Mouse (Mus musculus) liver, embryonic 11.5 days (tissue): ENCODE measurements around the gene Best1. TPM values are rescaled to one million over a fixed set of nuclear protein-coding genes. Genes with fewer than 3 reads are reported as not detected.

Experiments
- ATAC-seq: fragments of 200-750 bp; cut with Nextera tagmentation; replicated peaks from 2 replicates; pipeline ENCODE4 v1.8.0; 2017; ENCODE audit warnings: moderate number of reproducible peaks, mild to moderate bottlenecking, moderate TSS enrichment, moderate library complexity; ENCODE audit not compliant: low FRiP score
- DNase-seq: peaks from one replicate; pipeline ENCODE4 v3.0.0-alpha.2; 2017; ENCODE audit warnings: low spot score
- H3K27ac ChIP-seq: fragments of 300-500 bp; sonication (generic); 2 replicates; pipeline ENCODE4 v1.5.1; 2014; ENCODE audit warnings: mild to moderate bottlenecking, low read depth, low read length, control low read depth
- H3K27me3 ChIP-seq: fragments of 300-500 bp; sonication (generic); replicated peaks from 2 replicates; pipeline ENCODE4 v1.6.1; 2014; ENCODE audit warnings: low read length, mixed read lengths; ENCODE audit not compliant: control insufficient read depth, insufficient read depth
- H3K36me3 ChIP-seq: fragments of 300-500 bp; sonication (generic); 2 replicates; pipeline ENCODE4 v1.6.1; 2014; ENCODE audit warnings: mild to moderate bottlenecking, low read length, moderate library complexity, mixed read lengths; ENCODE audit not compliant: control insufficient read depth, insufficient read depth
- H3K4me1 ChIP-seq: fragments of 300-500 bp; sonication (generic); replicated peaks from 2 replicates; pipeline ENCODE4 v1.6.1; 2014; ENCODE audit warnings: low read length, mixed read lengths; ENCODE audit not compliant: control insufficient read depth, insufficient read depth
- H3K4me2 ChIP-seq: fragments of 300-500 bp; sonication (generic); 2 replicates; pipeline ENCODE4 v1.6.1; 2014; ENCODE audit warnings: mild to moderate bottlenecking, control low read depth, moderate library complexity
- H3K4me3 ChIP-seq: fragments of 300-500 bp; sonication (generic); 2 replicates; pipeline ENCODE4 v1.5.1; 2014; ENCODE audit warnings: low read depth, low read length, control low read depth
- H3K9ac ChIP-seq: fragments of 300-500 bp; sonication (generic); 2 replicates; pipeline ENCODE4 v1.6.1; 2014; ENCODE audit warnings: low read depth, low read length, control low read depth
- H3K9me3 ChIP-seq: fragments of 300-500 bp; sonication (generic); 2 replicates; pipeline ENCODE4 v1.6.1; 2016; ENCODE audit warnings: low read length, inconsistent platforms, mixed read lengths; ENCODE audit not compliant: control insufficient read depth
- WGBS: fragments of 180-500 bp; shearing (Covaris S2); extraction: QIAGEN DNeasy Blood & Tissue Kit; methylation state at CpG from one replicate; pipeline ENCODE4 v1.1.7; 2014; 5-methylcytosine and 5-hydroxymethylcytosine counted together
- polyA plus RNA-seq: library from polyadenylated mRNA; unstranded; fragments of >200 nt; fragmentation: Nextera tagmentation; extraction: Ambion mirVana; gene quantifications from 2 replicates; pipeline ENCODE4 v1.2.1, GENCODE M21; 2014

The Best1 gene
- polyA plus RNA-seq, 1 experiment from 2014 or later, result 0.59 TPM

DNA sequence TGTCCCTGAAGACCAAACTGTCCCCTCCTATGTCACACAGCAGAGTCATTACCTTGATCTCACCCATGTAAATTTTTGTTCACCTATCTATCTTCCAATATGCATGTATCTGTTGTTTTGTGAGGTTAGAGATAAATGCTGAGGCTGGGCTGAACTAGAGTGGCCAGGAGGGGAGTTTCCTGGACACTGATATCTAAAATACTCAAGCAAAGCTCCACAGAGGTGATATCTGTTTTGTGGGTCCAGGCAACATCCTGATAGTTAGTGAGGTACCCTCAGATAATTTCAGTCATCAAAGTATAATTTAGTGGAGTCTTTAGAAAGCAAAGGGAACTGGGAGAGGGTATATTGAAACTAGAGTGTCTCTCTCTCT, 11.6 kb downstream of the Best1 start:
- Histone ChIP-seq H3K27ac (peak overlapping the region; percentile 60), H3K4me2 (peak overlapping the region; percentile 44), H3K4me1 (peaks cover 54% of the 10 kb centered on the region), H3K36me3 (peaks cover 13% of the 10 kb centered on the region), H3K9me3 (no peaks in the 10 kb centered on the region), H3K27me3 (no peaks in the 10 kb centered on the region), H3K4me3 (no peak overlapping the region), H3K9ac (peak overlapping the region; percentile 39; the same call in 1 of the 2 replicates)
- no peak for DNase-seq
- ATAC-seq, result peak; percentile 73

DNA sequence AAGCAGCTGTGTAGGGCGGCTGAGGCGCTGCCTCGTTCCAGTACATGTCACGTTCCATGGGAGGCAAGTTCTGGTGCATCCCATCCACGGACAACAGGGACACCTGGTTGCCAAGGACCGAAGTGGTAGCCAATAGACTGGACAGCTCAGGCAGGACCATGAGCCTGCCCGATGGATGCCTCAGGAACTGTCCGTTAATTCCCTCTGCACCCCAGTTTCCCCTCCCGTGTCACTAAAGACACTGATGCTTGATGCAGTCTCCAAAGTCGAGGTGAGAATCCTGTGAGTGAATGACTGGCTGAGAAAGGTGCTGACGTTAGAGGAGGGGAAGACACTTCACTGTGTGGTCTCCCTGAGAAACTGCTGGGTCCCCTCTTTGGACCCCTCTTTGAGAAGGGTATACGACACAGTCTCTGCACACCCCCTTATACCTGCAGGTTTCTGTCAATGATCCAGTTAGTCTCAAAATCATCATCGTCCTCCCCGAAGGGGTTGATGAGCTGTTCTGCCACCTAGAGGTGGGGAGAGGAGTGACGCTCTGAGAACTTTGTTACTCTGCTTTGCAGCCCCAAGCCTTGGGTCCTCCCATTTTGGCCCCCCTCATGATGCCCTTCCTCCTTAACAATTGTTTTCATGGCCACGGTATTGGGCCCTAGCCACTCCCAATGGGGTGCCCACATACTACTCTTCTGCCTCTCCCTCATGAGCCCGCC, 12.1 kb downstream of the Best1 start:
- WGBS, result 57% methylated on average over 17 of the region's 17 CpGs
- Histone ChIP-seq H3K36me3 (peaks cover 18% of the 10 kb centered on the region), H3K9ac (peak overlapping the region; percentile 39), H3K4me2 (peak overlapping the region; percentile 44), H3K4me3 (no peak overlapping the region), H3K9me3 (no peaks in the 10 kb centered on the region), H3K4me1 (peaks cover 54% of the 10 kb centered on the region), H3K27ac (peak overlapping the region; percentile 60), H3K27me3 (no peaks in the 10 kb centered on the region)
- ATAC-seq (no peak; the same call in 1 of the 2 replicates), DNase-seq (no peak)

DNA sequence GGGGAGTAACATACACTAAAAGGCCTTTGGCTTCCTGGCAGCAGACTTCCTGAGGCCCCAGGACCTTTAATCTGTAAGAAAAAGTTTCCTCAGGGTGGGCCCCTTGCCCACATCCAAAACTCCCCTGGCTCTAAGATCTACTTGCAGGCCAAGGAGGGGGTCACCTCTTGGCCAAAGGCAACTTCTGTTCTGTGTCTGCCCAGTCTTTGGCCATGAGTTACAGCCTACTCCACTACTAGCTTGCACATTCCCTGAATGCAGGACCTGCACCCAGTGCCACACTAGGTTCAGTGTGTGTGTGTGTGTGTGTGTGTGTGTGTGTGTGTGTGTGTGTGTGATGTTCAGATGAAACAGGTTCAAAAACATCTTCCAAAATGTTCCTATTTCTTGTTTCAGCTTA, 13.8 kb downstream of the Best1 start:
- Histone ChIP-seq H3K27ac (no peak overlapping the region), H3K36me3 (peaks cover 27% of the 10 kb centered on the region), H3K9ac (no peak overlapping the region), H3K4me2 (no peak overlapping the region), H3K9me3 (no peaks in the 10 kb centered on the region), H3K4me1 (peaks cover 53% of the 10 kb centered on the region), H3K4me3 (no peak overlapping the region), H3K27me3 (no peaks in the 10 kb centered on the region)
- ATAC-seq, result no peak
- no peak for DNase-seq

DNA sequence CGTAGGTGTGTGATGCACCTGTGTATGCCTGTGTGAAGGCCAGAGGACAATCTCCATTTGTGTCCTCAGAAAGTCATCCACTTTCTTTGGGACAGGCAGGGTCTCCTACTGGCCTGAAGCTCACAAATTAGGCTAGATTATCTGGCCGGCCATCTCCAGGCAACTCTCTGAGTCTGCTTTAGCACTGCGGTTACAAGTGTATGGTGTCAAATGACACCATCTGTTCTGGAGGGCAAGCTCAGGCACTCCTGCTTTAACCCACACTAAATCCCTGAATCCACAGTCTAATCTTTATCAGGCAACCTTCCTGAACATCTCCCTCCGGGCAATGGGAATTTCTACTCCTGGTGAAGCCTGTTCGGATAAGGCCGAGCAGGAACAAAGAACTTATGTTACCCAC, 14.2 kb downstream of the Best1 start:
- no peak for ATAC-seq
- Histone ChIP-seq H3K4me1 (peaks cover 53% of the 10 kb centered on the region), H3K27ac (peak overlapping the region; percentile 6; the same call in 1 of the 2 replicates), H3K4me2 (no peak overlapping the region), H3K9me3 (no peaks in the 10 kb centered on the region), H3K27me3 (no peaks in the 10 kb centered on the region), H3K36me3 (peaks cover 27% of the 10 kb centered on the region), H3K9ac (no peak overlapping the region; the same call in 1 of the 2 replicates), H3K4me3 (no peak overlapping the region)
- WGBS, result 30% methylated on average over 6 of the region's 6 CpGs
- DNase-seq, result no peak

DNA sequence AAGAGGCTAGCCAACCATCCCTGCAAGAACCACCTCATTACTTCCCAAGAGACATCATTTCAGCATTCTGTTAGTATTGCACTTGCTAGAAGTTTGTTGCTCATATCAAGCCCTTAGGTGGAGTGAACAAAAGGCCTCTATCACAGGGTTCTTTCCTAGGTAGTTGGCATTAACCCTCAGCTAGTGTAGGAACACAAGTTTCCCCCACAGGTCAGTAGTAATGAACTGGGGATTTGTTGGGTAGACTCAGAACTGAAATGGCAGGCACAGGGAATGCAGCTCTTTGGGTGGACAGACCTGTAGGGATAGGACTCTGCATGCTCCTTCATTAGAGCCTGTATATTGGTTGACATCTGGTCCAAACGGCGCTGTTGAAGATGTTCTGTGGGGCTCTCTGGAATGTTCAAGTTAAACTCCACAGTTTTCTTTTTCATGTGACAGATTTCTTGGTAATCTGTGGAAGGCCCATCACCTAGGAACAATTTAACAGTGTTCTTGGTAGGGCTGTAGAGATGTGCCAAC, 15.5 kb downstream of the Best1 start:
- Histone ChIP-seq H3K4me1 (peaks cover 56% of the 10 kb centered on the region), H3K36me3 (peaks cover 27% of the 10 kb centered on the region), H3K27me3 (no peaks in the 10 kb centered on the region), H3K9me3 (no peaks in the 10 kb centered on the region), H3K9ac (no peak overlapping the region), H3K4me3 (no peak overlapping the region), H3K27ac (peak overlapping the region; percentile 43; the same call in 1 of the 2 replicates), H3K4me2 (no peak overlapping the region)
- ATAC-seq, result no peak
- DNase-seq, result no peak
- WGBS, result 81% methylated on average over 2 of the region's 2 CpGs

- Histone ChIP-seq H3K9me3 (no peaks in the 10 kb centered on the region), H3K4me3 (0 out of 2 replicates have a peak overlapping the region, but pooled peaks have one; percentile 23), H3K36me3 (peaks cover 27% of the 10 kb centered on the region), H3K9ac (no peak overlapping the region), H3K27me3 (no peaks in the 10 kb centered on the region), H3K4me1 (peaks cover 55% of the 10 kb centered on the region), H3K4me2 (peak overlapping the region; percentile 94), H3K27ac (peak overlapping the region; percentile 59; the same call in 1 of the 2 replicates)
- 92% methylated on average over 6 of the region's 6 CpGs for WGBS
- DNase-seq, result no peak
- ATAC-seq, result no peak
These were observed 16.1 kb downstream of the Best1 start for GRCm38 (mm10) chr19:9985190-9985899.

DNA sequence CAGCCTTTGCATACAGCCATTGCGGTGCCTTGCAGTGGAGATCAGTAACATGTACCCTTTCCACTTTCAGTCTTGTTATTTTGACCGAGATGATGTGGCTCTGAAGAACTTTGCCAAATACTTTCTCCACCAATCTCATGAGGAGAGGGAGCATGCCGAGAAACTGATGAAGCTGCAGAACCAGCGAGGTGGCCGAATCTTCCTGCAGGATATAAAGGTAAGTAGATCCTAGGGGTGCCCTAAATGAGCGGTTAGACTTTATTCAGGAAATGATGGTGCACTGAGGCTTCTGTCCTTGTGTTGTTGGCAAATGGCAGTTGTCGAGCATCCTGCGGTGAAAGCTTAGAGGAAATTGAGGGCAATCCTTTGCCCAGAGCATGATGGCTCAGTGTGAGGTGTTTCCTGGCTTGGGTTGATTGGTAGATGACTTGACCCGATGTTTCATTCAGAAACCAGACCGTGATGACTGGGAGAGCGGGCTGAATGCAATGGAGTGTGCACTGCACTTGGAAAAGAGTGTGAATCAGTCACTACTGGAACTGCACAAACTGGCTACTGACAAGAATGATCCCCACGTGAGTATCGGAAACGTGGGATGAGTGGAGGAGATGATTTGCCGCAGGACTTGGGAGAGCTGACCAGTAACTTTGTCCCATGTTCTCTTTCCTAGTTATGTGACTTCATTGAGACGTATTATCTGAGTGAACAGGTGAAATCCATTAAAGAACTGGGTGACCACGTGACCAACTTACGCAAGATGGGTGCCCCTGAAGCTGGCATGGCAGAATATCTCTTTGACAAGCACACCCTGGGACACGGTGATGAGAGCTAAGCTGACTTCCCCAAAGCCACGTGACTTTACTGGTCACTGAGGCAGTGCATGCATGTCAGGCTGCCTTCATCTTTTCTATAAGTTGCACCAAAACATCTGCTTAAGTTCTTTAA, 17.1 kb downstream of the Best1 start:
- Histone ChIP-seq H3K4me1 (peaks cover 50% of the 10 kb centered on the region), H3K4me2 (peak overlapping the region; percentile 94), H3K27ac (peak overlapping the region; percentile 100), H3K4me3 (peak overlapping the region; percentile 99), H3K9me3 (no peaks in the 10 kb centered on the region), H3K27me3 (no peaks in the 10 kb centered on the region), H3K9ac (peak overlapping the region; percentile 98), H3K36me3 (peaks cover 27% of the 10 kb centered on the region)
- no peak for ATAC-seq
- 80% methylated on average over 20 of the region's 20 CpGs for WGBS
- DNase-seq, result no peak

DNA sequence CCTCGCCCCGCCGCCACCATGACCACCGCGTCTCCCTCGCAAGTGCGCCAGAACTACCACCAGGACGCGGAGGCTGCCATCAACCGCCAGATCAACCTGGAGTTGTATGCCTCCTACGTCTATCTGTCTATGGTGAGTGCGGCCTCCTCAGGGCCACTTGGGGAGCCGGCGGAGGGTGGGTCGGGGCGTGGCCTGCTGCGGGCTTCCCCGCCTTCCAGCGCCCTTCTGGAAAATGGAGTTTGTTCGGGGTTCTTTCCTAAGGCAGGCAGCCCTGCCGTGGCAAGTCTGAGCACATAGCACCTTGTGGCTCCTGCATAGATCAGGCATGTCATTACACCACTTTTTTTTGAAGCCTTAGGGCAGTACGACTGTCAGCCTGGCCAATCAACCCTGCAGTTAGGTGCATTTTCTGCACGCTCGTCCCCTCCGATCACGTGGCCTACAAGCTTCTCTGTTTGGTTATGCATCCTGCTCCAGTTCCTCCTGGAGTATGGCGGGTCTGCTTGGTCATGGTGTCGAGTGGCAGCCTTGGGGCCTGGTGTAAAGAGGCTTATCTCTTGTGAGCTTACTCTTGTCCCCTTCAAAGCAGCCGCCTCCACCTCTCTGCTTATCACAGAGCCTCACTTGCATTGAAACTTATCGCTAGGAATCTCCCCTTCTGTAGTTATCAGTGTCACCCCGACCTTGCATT, 18.4 kb downstream of the Best1 start:
- Histone ChIP-seq H3K27ac (peak overlapping the region; percentile 100), H3K9ac (peak overlapping the region; percentile 98), H3K4me1 (peaks cover 52% of the 10 kb centered on the region), H3K9me3 (no peaks in the 10 kb centered on the region), H3K36me3 (peaks cover 27% of the 10 kb centered on the region), H3K4me2 (peak overlapping the region; percentile 94), H3K4me3 (peak overlapping the region; percentile 99), H3K27me3 (no peaks in the 10 kb centered on the region)
- under 1% methylated on average over 31 of the region's 31 CpGs for WGBS
- peak; percentile 84 for ATAC-seq
- DNase-seq, result peak; percentile 66
